Mouse (Mus musculus) heart, adult 2 months (tissue): Measurements from ENCODE around the gene Ptk6. TPM values are rescaled to one million over a fixed set of nuclear protein-coding genes. Genes with fewer than 3 reads are reported as not detected.

ENCODE experiments used
- DNase-seq, 2 experiments: peaks; one replicate each; pipeline ENCODE4 v3.0.0; 2021
- H3K27ac ChIP-seq: fragments of 200-600 bp; 2 replicates; pipeline ENCODE4 v1.8.1; 2022
- H3K27me3 ChIP-seq: fragments of 200-500 bp; 2 replicates; pipeline ENCODE4 v1.6.1; 2012; ENCODE audit warnings: mild to moderate bottlenecking, low read length, inconsistent platforms, mixed read lengths; ENCODE audit not compliant: control insufficient read depth, insufficient read depth
- H3K36me3 ChIP-seq: fragments of 200-500 bp; 2 replicates; pipeline ENCODE4 v1.6.1; 2012; ENCODE audit warnings: low read length, inconsistent platforms; ENCODE audit not compliant: control insufficient read depth, insufficient read depth
- H3K4me1 ChIP-seq: fragments of 200-500 bp; 2 replicates; pipeline ENCODE4 v1.6.1; 2011; ENCODE audit warnings: low read length; ENCODE audit not compliant: control insufficient read depth, insufficient read depth
- H3K4me3 ChIP-seq: fragments of 200-600 bp; 2 replicates; pipeline ENCODE4 v1.8.1; 2022
- H3K79me2 ChIP-seq: fragments of 200-500 bp; replicated peaks from 2 replicates; pipeline ENCODE4 v1.6.1; 2012; ENCODE audit warnings: mild to moderate bottlenecking, inconsistent platforms, low read length, moderate library complexity, mixed read lengths; ENCODE audit not compliant: control insufficient read depth, insufficient read depth
- H3K9ac ChIP-seq: fragments of 200-500 bp; 2 replicates; pipeline ENCODE4 v1.6.1; 2012; ENCODE audit warnings: low read depth, mild to moderate bottlenecking, control low read depth, inconsistent platforms, low read length, mixed read lengths
- CTCF ChIP-seq: fragments of 200-600 bp; IDR thresholded peaks from 2 replicates; pipeline ENCODE4 v1.8.1; 2022; ENCODE audit warnings: antibody characterized with exemption, mild to moderate bottlenecking, moderate library complexity
- EP300 ChIP-seq: fragments of 200-500 bp; IDR thresholded peaks from 2 replicates; pipeline ENCODE4 v1.6.1; 2011; ENCODE audit warnings: low read depth, low read length, control low read depth; ENCODE audit not compliant: insufficient read depth
- POLR2A ChIP-seq: fragments of 200-500 bp; IDR thresholded peaks from 2 replicates; pipeline ENCODE4 v1.6.1; 2011; ENCODE audit warnings: mild to moderate bottlenecking, low read depth, low read length, control low read depth; ENCODE audit not compliant: insufficient read depth
- WGBS: fragments of 180-500 bp; shearing (Covaris S2); methylation state at CpG from one replicate; pipeline ENCODE4 v1.1.7; 2018; 5-methylcytosine and 5-hydroxymethylcytosine counted together
- intact Hi-C: fragments of 180-260 bp; cut with DNase I; formaldehyde crosslinking; loops from one replicate; pipeline ENCODE4 v1.15.1; 2025
- polyA plus RNA-seq: library from polyadenylated mRNA; depleted of rRNA; stranded (reverse); fragments of >200 nt; gene quantifications from 2 replicates; pipeline ENCODE4 v1.2.3, GENCODE M21; 2012
- total RNA-seq, 2 experiments: library from RNA; stranded (reverse); gene quantifications; 2 replicates each; pipeline ENCODE4 v1.2.3; 2021

Ptk6 gene
- total and polyA plus RNA-seq, 3 experiments: 0.07 TPM; not detected in 2

DNA sequence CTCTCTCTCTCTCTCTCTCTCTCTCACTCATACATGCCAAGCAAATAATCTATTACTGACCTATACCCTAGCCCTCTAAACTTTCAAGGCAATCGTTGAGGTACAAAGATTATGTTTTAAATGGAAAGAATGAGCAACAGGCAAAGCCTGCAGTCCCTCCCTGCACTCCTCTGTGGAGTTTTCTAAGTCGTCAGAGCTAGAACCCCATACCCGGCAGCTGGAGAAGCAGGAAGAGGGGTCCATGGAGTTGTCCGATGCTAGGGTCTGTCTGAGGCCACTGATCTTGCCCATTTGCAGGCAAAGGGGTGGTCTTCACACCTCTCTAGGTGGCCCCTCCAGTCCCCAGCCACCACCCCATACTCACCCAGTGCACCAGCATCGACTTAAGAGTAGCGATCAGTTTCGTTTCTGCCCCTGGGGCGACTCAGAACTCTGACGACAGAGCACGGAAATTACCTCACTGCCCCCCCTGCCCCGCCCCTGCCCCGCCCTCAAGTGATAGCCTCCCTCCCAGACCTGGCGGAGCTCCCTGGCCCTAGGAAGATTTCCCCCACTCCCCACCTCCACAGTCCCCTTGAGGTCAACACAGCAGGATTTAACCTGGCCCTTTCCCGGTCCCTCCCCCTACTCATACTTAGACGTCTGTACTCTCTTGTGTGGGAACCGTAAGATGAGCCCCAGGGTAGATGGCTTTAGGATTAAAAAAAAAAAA lies 39.2 kb upstream of the Ptk6 start, which contains the start of gene Helz2:
TSS of gene Helz2 (minus strand) at position 426 of the 712 bp plus-strand sequence.
- peak within 1 kb of the TSS; percentile 88 for H3K27ac ChIP-seq
- intact Hi-C loops: loop anchor here (2.0 to 5.0 kb wide), 3 partner anchors 47 to 76 kb away; partner anchors contain the start of genes Gmeb2, Ppdpf and Rtel1
- 4% methylated on average over 16 of the region's 16 CpGs for WGBS

DNA sequence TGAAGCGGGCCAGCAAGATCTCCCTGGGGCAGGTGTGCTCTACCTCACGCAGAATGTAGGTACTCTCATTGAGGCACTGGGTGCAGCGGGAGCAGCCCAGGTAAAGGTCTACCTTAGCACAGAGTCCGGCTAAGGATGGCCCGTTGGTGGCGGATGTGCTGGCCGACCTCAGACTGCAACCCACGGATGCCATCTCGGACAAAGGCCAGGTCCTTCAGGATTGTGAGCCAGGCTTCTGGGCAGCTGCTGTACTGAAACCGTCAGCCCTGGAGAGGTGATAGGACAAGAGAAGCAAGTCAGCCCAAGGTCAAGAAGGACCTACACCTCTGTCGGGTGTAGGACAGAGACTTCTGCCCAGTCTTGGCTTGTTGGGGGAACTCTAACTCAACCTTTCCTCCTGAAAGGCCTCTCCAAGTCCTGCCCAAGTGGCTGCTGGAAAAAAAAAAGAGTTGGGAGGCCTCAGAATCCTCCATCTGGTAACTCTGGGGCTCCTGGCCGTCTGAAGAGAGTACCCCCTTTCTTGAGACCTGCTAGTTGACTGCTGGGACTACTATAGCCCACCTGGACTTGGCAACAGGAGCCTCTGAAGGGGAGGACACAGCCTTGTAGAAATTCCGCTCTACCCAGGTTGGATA lies 38.3 kb upstream of the Ptk6 start:
- no peaks in the 10 kb centered on the region for H3K79me2 ChIP-seq
- peak overlapping the region; percentile 88 for H3K27ac ChIP-seq
- intact Hi-C loops: loop anchor here (2.0 to 5.0 kb wide), 2 partner anchors 54 to 76 kb away; partner anchors contain the start of genes Ppdpf and Rtel1
- no peak for TF ChIP-seq CTCF
- no peak for TF ChIP-seq EP300
- TF ChIP-seq POLR2A: no peak
- DNase-seq: peak in 1 of 2 experiments; percentile 23
- peaks cover 12% of the 10 kb centered on the region for H3K4me1 ChIP-seq
- peak overlapping the region; percentile 86 for H3K4me3 ChIP-seq
- peak overlapping the region; percentile 77 for H3K9ac ChIP-seq
- no peaks in the 10 kb centered on the region for H3K27me3 ChIP-seq
- 81% methylated on average over 13 of the region's 13 CpGs for WGBS
- no peaks in the 10 kb centered on the region for H3K36me3 ChIP-seq

More for the DNA sequence above, 39.2 kb upstream of the Ptk6 start, which contains the start of gene Helz2:
- H3K4me3 ChIP-seq: peak within 1 kb of the TSS; percentile 86
- peaks cover 12% of the 10 kb centered on the region for H3K4me1 ChIP-seq
- H3K79me2 ChIP-seq: no peaks in the 10 kb centered on the region
- no peaks in the 10 kb centered on the region for H3K36me3 ChIP-seq
- DNase-seq: peak; percentile 77 to 78
- H3K27me3 ChIP-seq: no peaks in the 10 kb centered on the region
- TF ChIP-seq EP300 (0 out of 2 replicates have a peak, but pooled peaks have one; percentile 26), CTCF (no peak), POLR2A (peak; percentile 89)
- peak within 1 kb of the TSS; percentile 77 for H3K9ac ChIP-seq

DNA sequence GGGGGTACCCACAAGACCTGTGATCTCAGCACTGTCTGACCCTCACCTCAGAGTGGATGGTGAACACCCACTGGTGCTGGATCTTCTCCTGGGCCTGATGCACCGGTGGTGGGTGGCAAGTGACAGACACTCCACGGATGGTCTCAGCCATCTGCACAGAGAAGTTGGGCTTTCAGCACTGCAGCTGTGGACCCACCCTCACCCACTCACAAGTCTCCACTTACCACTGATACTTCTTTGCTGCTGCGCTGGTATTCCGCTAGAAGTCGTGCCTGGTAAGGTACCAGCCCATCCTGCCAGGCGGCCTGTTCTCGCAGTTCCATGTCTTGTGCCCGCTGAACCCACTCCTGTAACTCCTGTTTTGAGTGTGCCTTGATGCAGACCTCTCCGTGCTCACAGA lies 36.7 kb upstream of the Ptk6 start:
- intact Hi-C loops: no loop called here
- Histone ChIP-seq H3K36me3 (no peaks in the 10 kb centered on the region), H3K27me3 (no peaks in the 10 kb centered on the region), H3K79me2 (no peaks in the 10 kb centered on the region), H3K4me1 (peaks cover 12% of the 10 kb centered on the region), H3K27ac (no peak overlapping the region), H3K9ac (peak overlapping the region; percentile 26; the same call in 1 of the 2 replicates), H3K4me3 (no peak overlapping the region)
- TF ChIP-seq CTCF: no peak
- no peak for TF ChIP-seq POLR2A
- TF ChIP-seq EP300: no peak
- no peak for DNase-seq
- 86% methylated on average over 9 of the region's 9 CpGs for WGBS

DNA sequence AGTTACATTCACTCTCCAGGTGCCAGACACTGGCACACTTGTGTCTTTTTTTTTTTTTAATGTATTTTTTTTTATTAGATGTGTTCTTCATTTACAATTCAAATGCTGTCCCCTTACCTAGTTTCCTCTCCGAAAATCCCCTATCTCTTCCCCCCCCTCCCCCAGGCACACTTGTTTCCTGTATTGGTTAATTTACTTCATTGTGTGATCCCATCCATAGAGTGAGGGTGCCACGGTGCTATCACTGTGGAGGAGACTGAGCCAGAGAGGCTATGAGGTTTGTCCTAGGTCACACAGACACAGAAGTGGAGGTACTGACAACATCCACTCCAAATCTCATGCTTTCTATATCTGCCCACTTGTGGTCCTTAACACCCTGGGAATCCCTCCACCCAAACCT lies 36.3 kb upstream of the Ptk6 start:
- intact Hi-C loops: no loop called here
- Histone ChIP-seq H3K9ac (peak overlapping the region; percentile 26; the same call in 1 of the 2 replicates), H3K27me3 (no peaks in the 10 kb centered on the region), H3K79me2 (no peaks in the 10 kb centered on the region), H3K4me1 (peaks cover 12% of the 10 kb centered on the region), H3K4me3 (no peak overlapping the region), H3K36me3 (no peaks in the 10 kb centered on the region), H3K27ac (no peak overlapping the region)
- TF ChIP-seq CTCF (no peak), EP300 (no peak), POLR2A (no peak)
- DNase-seq: no peak
- 45% methylated on average over 2 of the region's 2 CpGs for WGBS

DNA sequence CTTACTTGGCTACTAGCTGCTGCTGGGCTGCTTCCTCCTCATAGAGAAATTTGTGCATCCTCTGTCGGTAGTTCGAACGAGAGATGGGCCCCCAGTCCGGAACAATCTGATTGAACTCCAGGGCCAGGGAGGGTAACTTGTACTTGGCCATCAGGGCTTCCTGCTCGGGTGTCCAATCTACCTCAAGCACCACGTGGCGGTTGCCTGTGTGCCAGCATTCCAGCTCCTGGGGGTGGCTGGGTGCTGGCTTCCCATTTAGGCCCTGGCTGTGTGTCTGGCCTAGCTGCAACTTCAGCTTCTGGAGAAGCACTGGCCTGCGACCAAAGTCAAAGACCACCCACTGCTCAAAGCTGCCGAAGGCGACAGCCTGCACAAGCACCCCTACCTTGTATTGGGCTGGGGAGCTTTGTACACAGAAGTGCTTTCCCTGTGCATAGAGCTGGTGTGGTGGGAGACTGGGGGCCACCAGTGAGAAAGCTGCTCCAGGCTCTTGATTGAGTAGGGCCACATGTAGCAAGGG lies 35.6 kb upstream of the Ptk6 start:
- Histone ChIP-seq H3K4me3 (no peak overlapping the region), H3K27ac (no peak overlapping the region), H3K9ac (no peak overlapping the region), H3K4me1 (peaks cover 10% of the 10 kb centered on the region), H3K36me3 (no peaks in the 10 kb centered on the region), H3K79me2 (no peaks in the 10 kb centered on the region), H3K27me3 (no peaks in the 10 kb centered on the region)
- intact Hi-C loops: no loop called here
- peak in 1 of 2 experiments; percentile 44 for DNase-seq
- 62% methylated on average over 10 of the region's 10 CpGs for WGBS
- TF ChIP-seq POLR2A: no peak
- no peak for TF ChIP-seq EP300
- TF ChIP-seq CTCF: no peak
